Mouse (Mus musculus) liver, adult 2 months (tissue): ENCODE measurements around the gene Col4a1.

Experiments used
- CTCF ChIP-seq: fragments of 200-500 bp; IDR thresholded peaks from 2 replicates; pipeline ENCODE4 v1.5.1; 2011; ENCODE audit warnings: low read depth, low read length, control low read depth
- POLR2A ChIP-seq: fragments of 200-500 bp; IDR thresholded peaks from 2 replicates; pipeline ENCODE4 v1.6.1; 2011; ENCODE audit warnings: low read length, control low read depth; ENCODE audit not compliant: insufficient read depth; ENCODE audit errors: extremely low read depth

- TF ChIP-seq POLR2A (no peak), CTCF (no peak)
These were observed 12.2 kb downstream of the Col4a1 start for GRCm38 (mm10) chr8:11300436-11300835.
